ENCODE assay signal across 15 mouse cellular contexts in the genomic region with DNA sequence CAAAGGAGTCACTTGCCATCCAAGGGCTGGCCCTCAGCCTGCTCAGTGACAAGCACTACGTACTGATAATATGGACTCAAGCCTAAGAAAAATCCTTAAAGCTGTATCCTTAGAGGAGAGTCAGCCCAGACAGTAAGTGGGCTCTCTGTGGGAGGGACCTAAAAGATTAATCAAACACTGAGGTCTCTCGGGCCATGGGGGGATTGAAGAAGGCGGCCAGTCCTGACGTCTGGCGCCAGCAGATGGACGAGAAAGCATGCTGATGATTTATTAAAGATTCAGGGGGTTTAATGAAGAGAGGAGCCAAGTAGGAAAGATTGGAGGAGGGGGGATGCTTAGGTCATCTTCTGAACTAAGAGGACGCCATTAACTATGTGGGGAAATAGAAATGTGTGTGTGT.
A peak's percentile ranks its signal among the peaks of the same experiment; 100 is the strongest.
DNase-seq lines count a peak whose midpoint lies in the region; ATAC-seq and TF ChIP-seq lines count a peak whose summit lies in the region.
"Had no signal": no experiment of that assay in that cellular context is flagged by ENCODE, and none has a peak within 500 bp of the region (broad histone marks: within the 10 kb centered on the region; RNA-seq: fewer than 3 reads in every experiment).

No protein-coding gene starts in this region.

- H3K9me3 ChIP-seq in kidney, embryonic 16.5 days (ENCODE audit: low read length), result no peaks in the 10 kb centered on the region
- no peaks in the 10 kb centered on the region for H3K9me3 ChIP-seq in hindbrain, embryonic 14.5 days (ENCODE audit: control insufficient read depth, low read length)
- no peaks in the 10 kb centered on the region for H3K9me3 ChIP-seq in midbrain, postnatal 0 days (ENCODE audit: low read length)
- H3K9me3 ChIP-seq: heart, embryonic 10.5 days; limb, embryonic 12.5 days had no signal

- no peak for TF ChIP-seq POLR2A in brain, embryonic 14.5 days (IDR thresholded peaks at IDR 0.05; ENCODE audit: borderline replicate concordance, extremely low read depth, insufficient read depth, insufficient read length, poor library complexity, severe bottlenecking)

- H3K4me2 ChIP-seq in kidney, embryonic 16.5 days (replicated peaks; ENCODE audit: low read depth, low read length), result no peak overlapping the region
- H3K4me2 ChIP-seq in hindbrain, embryonic 14.5 days (replicated peaks), result no peak overlapping the region
- no peak overlapping the region for H3K4me2 ChIP-seq in midbrain, postnatal 0 days (ENCODE audit: low read depth, low read length, poor library complexity, severe bottlenecking)
- H3K4me2 ChIP-seq: limb, embryonic 12.5 days had no signal

- no peak overlapping the region for H3K4me3 ChIP-seq in kidney, embryonic 16.5 days (ENCODE audit: low read length)
- H3K4me3 ChIP-seq in hindbrain, embryonic 14.5 days (replicated peaks; ENCODE audit: low read length), result no peak overlapping the region
- no peak overlapping the region for H3K4me3 ChIP-seq in midbrain, postnatal 0 days (ENCODE audit: low read depth, low read length)
- H3K4me3 ChIP-seq: heart, embryonic 10.5 days; limb, embryonic 12.5 days; myocyte had no signal

- H3K9ac ChIP-seq in kidney, embryonic 16.5 days (replicated peaks; ENCODE audit: low read length), result no peak overlapping the region
- H3K9ac ChIP-seq in hindbrain, embryonic 14.5 days, result no peak overlapping the region
- H3K9ac ChIP-seq in midbrain, postnatal 0 days (replicated peaks; ENCODE audit: low read length, poor library complexity, severe bottlenecking), result no peak overlapping the region
- H3K9ac ChIP-seq: forebrain, postnatal 0 days; limb, embryonic 12.5 days had no signal

- peak; percentile 69 for ATAC-seq in kidney, embryonic 16.5 days (ENCODE audit: low FRiP score, low TSS enrichment)
- 0 out of 2 replicates have a peak, but pooled peaks have one; percentile 9 for ATAC-seq in hindbrain, embryonic 14.5 days (ENCODE audit: low FRiP score)
- ATAC-seq in midbrain, postnatal 0 days (ENCODE audit: low FRiP score), result no peak
- ATAC-seq in monocyte, adult 5-6 weeks (replicated peaks; ENCODE audit: insufficient number of reproducible peaks, low FRiP score, low TSS enrichment, poor library complexity, severe bottlenecking), result no peak
- ATAC-seq: forebrain, postnatal 0 days had no signal

- DNase-seq in kidney, adult 18-20 months, result no peak
- DNase-seq in brain, embryonic 14.5 days (ENCODE audit: low read depth), result peak; percentile 52
- DNase-seq in hindbrain, embryonic 14.5 days (ENCODE audit: low spot score), result no peak
- DNase-seq in midbrain, postnatal 0 days (ENCODE audit: low spot score), result peak; percentile 58
- DNase-seq in adrenal gland, postnatal 14 days, result no peak
- DNase-seq: adrenal gland, postnatal 36 days; forebrain, postnatal 0 days; gastrocnemius, postnatal 25 days; heart, postnatal 36 days; lung, postnatal 36 days had no signal

- WGBS in kidney, embryonic 16.5 days, result 29% methylated on average over 7 of the region's 7 CpGs
- WGBS in hindbrain, embryonic 14.5 days, result 35% methylated on average over 7 of the region's 7 CpGs
- WGBS in midbrain, postnatal 0 days, result 33% methylated on average over 7 of the region's 7 CpGs

- no peak overlapping the region for H3K27ac ChIP-seq in kidney, embryonic 16.5 days (ENCODE audit: low read length)
- no peak overlapping the region for H3K27ac ChIP-seq in hindbrain, embryonic 14.5 days
- H3K27ac ChIP-seq in midbrain, postnatal 0 days (ENCODE audit: low read depth, low read length), result no peak overlapping the region
- H3K27ac ChIP-seq: heart, embryonic 10.5 days; limb, embryonic 12.5 days had no signal

- TF ChIP-seq CTCF in brain, embryonic 14.5 days (IDR thresholded peaks at IDR 0.05; ENCODE audit: borderline replicate concordance, extremely low read depth, insufficient read depth, insufficient read length), result no peak
- no peak for TF ChIP-seq CTCF in midbrain, postnatal 0 days (IDR thresholded peaks at IDR 0.05)

- peaks cover 12% of the 10 kb centered on the region; the same call in 1 of the 2 replicates for H3K4me1 ChIP-seq in kidney, embryonic 16.5 days (ENCODE audit: insufficient read depth, low read length)
- peaks cover 5% of the 10 kb centered on the region; the same call in 1 of the 2 replicates for H3K4me1 ChIP-seq in hindbrain, embryonic 14.5 days (replicated peaks; ENCODE audit: control insufficient read depth, insufficient read depth, low read length)
- no peaks in the 10 kb centered on the region for H3K4me1 ChIP-seq in midbrain, postnatal 0 days (ENCODE audit: insufficient read depth, low read length)
- H3K4me1 ChIP-seq: heart, embryonic 10.5 days had no signal

- no peaks in the 10 kb centered on the region for H3K27me3 ChIP-seq in kidney, embryonic 16.5 days (ENCODE audit: insufficient read depth, low read length)
- H3K27me3 ChIP-seq in hindbrain, embryonic 14.5 days (ENCODE audit: control insufficient read depth, insufficient read depth, low read length), result no peaks in the 10 kb centered on the region
- no peaks in the 10 kb centered on the region for H3K27me3 ChIP-seq in midbrain, postnatal 0 days (ENCODE audit: insufficient read depth, low read length)

- H3K36me3 ChIP-seq in kidney, embryonic 16.5 days (ENCODE audit: insufficient read depth, low read length), result no peaks in the 10 kb centered on the region
- no peaks in the 10 kb centered on the region for H3K36me3 ChIP-seq in hindbrain, embryonic 14.5 days (replicated peaks; ENCODE audit: control insufficient read depth, insufficient read depth)
- H3K36me3 ChIP-seq in midbrain, postnatal 0 days (ENCODE audit: insufficient read depth, low read length), result no peaks in the 10 kb centered on the region
- H3K36me3 ChIP-seq: heart, embryonic 10.5 days; limb, embryonic 12.5 days had no signal

Comparison
In these comparisons a context has a peak if more than half of its experiments do, and no peak if none do; other contexts are left out.
1. ATAC-seq: peak in kidney, embryonic 16.5 days (single experiment) and hindbrain, embryonic 14.5 days (single experiment); none in midbrain, postnatal 0 days (single experiment) and monocyte, adult 5-6 weeks (single experiment).
2. DNase-seq: peak in brain, embryonic 14.5 days (single experiment) and midbrain, postnatal 0 days (single experiment); none in kidney, adult 18-20 months (single experiment), hindbrain, embryonic 14.5 days (single experiment) and adrenal gland, postnatal 14 days (single experiment).